ENCODE assay signal across 21 mouse cellular contexts in the genomic region with DNA sequence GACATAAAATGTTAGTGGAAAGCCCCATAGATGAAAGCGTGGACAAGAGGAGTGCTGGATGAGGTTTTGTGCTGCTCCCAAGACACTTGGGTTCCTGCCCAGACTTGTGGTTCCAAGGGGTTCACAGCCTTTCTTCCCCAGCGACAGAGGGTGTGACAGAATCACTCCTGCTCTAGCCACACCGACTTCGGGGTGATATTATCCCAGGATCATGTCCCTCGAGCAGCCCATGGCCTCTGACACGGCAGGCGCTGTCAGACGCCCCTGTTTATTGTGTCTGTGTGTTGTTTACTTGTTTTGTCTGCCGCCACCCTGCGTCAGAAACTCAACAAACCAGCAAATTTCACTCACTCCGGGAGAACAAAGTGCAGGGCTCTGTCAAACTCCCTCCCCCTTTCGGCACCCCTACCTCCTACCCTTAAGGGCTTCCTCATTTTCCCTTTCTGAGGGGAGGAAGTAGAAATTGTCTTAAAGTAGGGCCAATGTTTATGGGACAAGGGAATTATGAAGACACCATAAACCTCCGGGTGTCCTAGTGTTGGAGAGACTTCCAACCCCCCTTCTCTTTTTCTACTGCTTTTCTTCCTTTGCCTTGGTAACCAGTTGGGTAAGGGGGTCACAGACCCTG. TPM values are rescaled to one million over a fixed set of nuclear protein-coding genes. Genes with fewer than 3 reads are reported as not detected.
DNase-seq lines count a peak whose midpoint lies in the region; ATAC-seq and TF ChIP-seq lines count a peak whose summit lies in the region.
"Had no signal": no experiment of that assay in that cellular context is flagged by ENCODE, and none has a peak within 500 bp of the region (broad histone marks: within the 10 kb centered on the region; RNA-seq: fewer than 3 reads in every experiment).

No protein-coding gene starts in this region.

- H3K27me3 ChIP-seq in G1E (ENCODE audit: insufficient read depth, low read length), result no peaks in the 10 kb centered on the region
- H3K27me3 ChIP-seq in intestine, postnatal 0 days (replicated peaks; ENCODE audit: control insufficient read depth, insufficient read depth, low read length), result peaks cover 100% of the 10 kb centered on the region
- H3K27me3 ChIP-seq in neural tube, embryonic 13.5 days, result no peaks in the 10 kb centered on the region

- ATAC-seq in G1E (ENCODE audit: extremely low read depth, insufficient number of reproducible peaks, low FRiP score, poor library complexity, severe bottlenecking), result no peak
- no peak for ATAC-seq in intestine, postnatal 0 days
- no peak for ATAC-seq in neural tube, embryonic 13.5 days (ENCODE audit: low read depth)

- no peaks in the 10 kb centered on the region for H3K9me3 ChIP-seq in G1E (replicated peaks)
- H3K9me3 ChIP-seq in intestine, postnatal 0 days (ENCODE audit: control insufficient read depth), result no peaks in the 10 kb centered on the region
- H3K9me3 ChIP-seq in neural tube, embryonic 13.5 days, result no peaks in the 10 kb centered on the region
- H3K9me3 ChIP-seq: embryonic facial prominence, embryonic 10.5 days; hindbrain, embryonic 15.5 days had no signal

- peaks cover 87% of the 10 kb centered on the region for H3K4me1 ChIP-seq in G1E (ENCODE audit: insufficient read depth, low read depth, low read length)
- H3K4me1 ChIP-seq in intestine, postnatal 0 days (replicated peaks; ENCODE audit: control insufficient read depth, insufficient read depth, low read length), result 0 out of 2 replicates have a peak, but pooled peaks cover 2% of the 10 kb centered on the region
- H3K4me1 ChIP-seq in neural tube, embryonic 13.5 days (replicated peaks), result peaks cover 91% of the 10 kb centered on the region

- no peak overlapping the region; the same call in 1 of the 2 replicates for H3K27ac ChIP-seq in intestine, postnatal 0 days (ENCODE audit: low read depth, low read length)
- peak overlapping the region; percentile 100 for H3K27ac ChIP-seq in neural tube, embryonic 13.5 days (replicated peaks)
- H3K27ac ChIP-seq: embryonic facial prominence, embryonic 10.5 days; hindbrain, embryonic 15.5 days; liver, embryonic 14.5 days had no signal

- DNase-seq in kidney, adult 18-20 months, result peak; percentile 36
- DNase-seq in kidney, adult 9 months, result no peak
- DNase-seq in G1E (ENCODE audit: low spot score), result no peak
- no peak for DNase-seq in layer of hippocampus, postnatal 25 days (ENCODE audit: extremely low spot score in 1 of 2, low spot score in 1 of 2)
- DNase-seq in yolk sac, embryonic 10.5 days (ENCODE audit: low spot score), result no peak
- no peak for DNase-seq in layer of hippocampus, postnatal 10 days (ENCODE audit: low spot score in 2 of 2)
- DNase-seq: cerebellum, adult 9-10 months; lung, postnatal 10 days; right cerebral cortex, adult 18-20 months had no signal

- TF ChIP-seq CTCF in G1E (IDR thresholded peaks at IDR 0.05; ENCODE audit: low read depth, low read length), result no peak
- no peak for TF ChIP-seq CTCF in intestine, postnatal 0 days (IDR thresholded peaks at IDR 0.05; ENCODE audit: low read depth)

- peaks cover 17% of the 10 kb centered on the region for H3K36me3 ChIP-seq in G1E (replicated peaks)
- H3K36me3 ChIP-seq in intestine, postnatal 0 days (ENCODE audit: control insufficient read depth, insufficient read depth), result no peaks in the 10 kb centered on the region
- no peaks in the 10 kb centered on the region for H3K36me3 ChIP-seq in neural tube, embryonic 13.5 days
- H3K36me3 ChIP-seq: embryonic facial prominence, embryonic 10.5 days; hindbrain, embryonic 15.5 days had no signal

- WGBS in intestine, postnatal 0 days, result 9% methylated on average over 13 of the region's 13 CpGs
- WGBS in neural tube, embryonic 13.5 days, result 5% methylated on average over 13 of the region's 13 CpGs

- H3K4me2 ChIP-seq in intestine, postnatal 0 days (replicated peaks; ENCODE audit: low read depth), result peak overlapping the region; percentile 30
- H3K4me2 ChIP-seq in neural tube, embryonic 13.5 days, result peak overlapping the region; percentile 91
- H3K4me2 ChIP-seq: hindbrain, embryonic 15.5 days; midbrain, embryonic 11.5 days had no signal

- no peak overlapping the region for H3K9ac ChIP-seq in intestine, postnatal 0 days (ENCODE audit: low read depth, low read length)
- H3K9ac ChIP-seq in neural tube, embryonic 13.5 days, result peak overlapping the region; percentile 99
- H3K9ac ChIP-seq: hindbrain, embryonic 15.5 days; liver, embryonic 14.5 days had no signal

- H3K4me3 ChIP-seq in G1E (ENCODE audit: low read depth, low read length), result peak overlapping the region; percentile 64; the same call in 1 of the 2 replicates
- no peak overlapping the region for H3K4me3 ChIP-seq in intestine, postnatal 0 days (ENCODE audit: low read depth, low read length)
- peak overlapping the region; percentile 78 for H3K4me3 ChIP-seq in neural tube, embryonic 13.5 days
- H3K4me3 ChIP-seq: embryonic facial prominence, embryonic 10.5 days; hindbrain, embryonic 15.5 days had no signal

RNA-seq across cellular contexts. Expression of gene Hoxc6, which starts 4.9 kb away (rescaled TPM):
- total RNA-seq in G1E (2014; fragmentation: Nextera tagmentation) (16.3 and 37.1 TPM in 2 replicates), G1E (2017) (8.6 and 12.0 TPM in 2 replicates)
- 27.1 and 28.6 TPM in 2 replicates for polyA plus RNA-seq in G1E (2012)
- 3.0 and 3.5 TPM in 2 replicates for polyA plus RNA-seq in intestine, postnatal 0 days (2015; fragmentation: Nextera tagmentation; extraction: Ambion mirVana)
- 46.8 and 51.1 TPM in 2 replicates for polyA plus RNA-seq in neural tube, embryonic 13.5 days (2015; fragmentation: Nextera tagmentation; extraction: Ambion mirVana)
- total RNA-seq in layer of hippocampus, postnatal 25 days (2021), result not detected
- total RNA-seq in layer of hippocampus, postnatal 10 days (2021), result not detected
- total RNA-seq: granulocyte monocyte progenitor cell, adult 5-6 weeks; layer of hippocampus, adult 8-10 months; left cerebral cortex, postnatal 14 days; neutrophil, adult 5-6 weeks had no signal
- polyA plus RNA-seq: embryonic facial prominence, embryonic 10.5 days; heart, postnatal 0 days; midbrain, embryonic 11.5 days; spleen, adult 2 months had no signal

RNA-seq across cellular contexts. Expression of gene Hoxc8, which starts 12.5 kb away (rescaled TPM):
- total RNA-seq in G1E (2014; fragmentation: Nextera tagmentation) (21.1 and 26.6 TPM in 2 replicates), G1E (2017) (2.0 and 2.7 TPM in 2 replicates)
- 10.1 and 12.2 TPM in 2 replicates for polyA plus RNA-seq in G1E (2012)
- 3.5 and 4.6 TPM in 2 replicates for polyA plus RNA-seq in intestine, postnatal 0 days (2015; fragmentation: Nextera tagmentation; extraction: Ambion mirVana)
- polyA plus RNA-seq in neural tube, embryonic 13.5 days (2015; fragmentation: Nextera tagmentation; extraction: Ambion mirVana), result 75.8 and 85.5 TPM in 2 replicates
- total RNA-seq in layer of hippocampus, postnatal 25 days (2021), result not detected
- total RNA-seq in layer of hippocampus, postnatal 10 days (2021), result not detected
- total RNA-seq: granulocyte monocyte progenitor cell, adult 5-6 weeks; layer of hippocampus, adult 8-10 months; left cerebral cortex, postnatal 14 days; neutrophil, adult 5-6 weeks had no signal
- polyA plus RNA-seq: embryonic facial prominence, embryonic 10.5 days; heart, postnatal 0 days; midbrain, embryonic 11.5 days; spleen, adult 2 months had no signal

RNA-seq across cellular contexts. Expression of gene Hoxc4, which starts 15.8 kb away (rescaled TPM):
- 29.3 and 33.9 TPM in 2 replicates for total RNA-seq in G1E (2014; fragmentation: Nextera tagmentation)
- 11.0 and 12.2 TPM in 2 replicates for total RNA-seq in G1E (2017)
- polyA plus RNA-seq in G1E (2012), result 60.1 and 65.8 TPM in 2 replicates
- polyA plus RNA-seq in intestine, postnatal 0 days (2015; fragmentation: Nextera tagmentation; extraction: Ambion mirVana), result 4.8 and 5.2 TPM in 2 replicates
- 40.2 and 49.9 TPM in 2 replicates for polyA plus RNA-seq in neural tube, embryonic 13.5 days (2015; fragmentation: Nextera tagmentation; extraction: Ambion mirVana)
- total RNA-seq in layer of hippocampus, postnatal 25 days (2021), result not detected
- total RNA-seq in layer of hippocampus, postnatal 10 days (2021), result not detected
- total RNA-seq: granulocyte monocyte progenitor cell, adult 5-6 weeks; layer of hippocampus, adult 8-10 months; left cerebral cortex, postnatal 14 days; neutrophil, adult 5-6 weeks had no signal
- polyA plus RNA-seq: heart, postnatal 0 days; midbrain, embryonic 11.5 days had no signal

RNA-seq across cellular contexts. Expression of gene Hoxc9, which starts 26.7 kb away (rescaled TPM):
- total RNA-seq in G1E (2014; fragmentation: Nextera tagmentation), result 5.0 and 7.9 TPM in 2 replicates
- 3.3 and 3.9 TPM in 2 replicates for total RNA-seq in G1E (2017)
- polyA plus RNA-seq in G1E (2012), result 9.8 and 12.0 TPM in 2 replicates
- 0.43 and 0.58 TPM in 2 replicates for polyA plus RNA-seq in intestine, postnatal 0 days (2015; fragmentation: Nextera tagmentation; extraction: Ambion mirVana)
- polyA plus RNA-seq in neural tube, embryonic 13.5 days (2015; fragmentation: Nextera tagmentation; extraction: Ambion mirVana), result 40.9 and 43.4 TPM in 2 replicates
- not detected for total RNA-seq in layer of hippocampus, postnatal 25 days (2021)
- total RNA-seq in layer of hippocampus, postnatal 10 days (2021), result not detected
- total RNA-seq: granulocyte monocyte progenitor cell, adult 5-6 weeks; layer of hippocampus, adult 8-10 months; left cerebral cortex, postnatal 14 days; neutrophil, adult 5-6 weeks had no signal
- polyA plus RNA-seq: embryonic facial prominence, embryonic 10.5 days; heart, postnatal 0 days; midbrain, embryonic 11.5 days; spleen, adult 2 months had no signal

RNA-seq across cellular contexts. Expression of gene Hoxc5, which starts 35.7 kb away (rescaled TPM):
- total RNA-seq in G1E (2014; fragmentation: Nextera tagmentation) (9.9 and 19.8 TPM in 2 replicates), G1E (2017) (7.6 and 9.1 TPM in 2 replicates)
- 11.4 and 12.4 TPM in 2 replicates for polyA plus RNA-seq in G1E (2012)
- polyA plus RNA-seq in intestine, postnatal 0 days (2015; fragmentation: Nextera tagmentation; extraction: Ambion mirVana), result 3.4 and 3.9 TPM in 2 replicates
- polyA plus RNA-seq in neural tube, embryonic 13.5 days (2015; fragmentation: Nextera tagmentation; extraction: Ambion mirVana), result 18.8 and 32.2 TPM in 2 replicates
- not detected for total RNA-seq in layer of hippocampus, postnatal 25 days (2021)
- not detected for total RNA-seq in layer of hippocampus, postnatal 10 days (2021)
- total RNA-seq: granulocyte monocyte progenitor cell, adult 5-6 weeks; layer of hippocampus, adult 8-10 months; left cerebral cortex, postnatal 14 days; neutrophil, adult 5-6 weeks had no signal
- polyA plus RNA-seq: heart, postnatal 0 days; midbrain, embryonic 11.5 days had no signal

Comparison
In these comparisons a context has a peak if more than half of its experiments do, and no peak if none do; other contexts are left out.
1. RNA of gene Hoxc6, which starts 4.9 kb away (total RNA-seq): 8.6 to 37.1 TPM in G1E; not detected in layer of hippocampus, postnatal 25 days and not detected in layer of hippocampus, postnatal 10 days; every median in the first group is over 4 times any median in the second.
2. RNA of gene Hoxc4, which starts 15.8 kb away (total RNA-seq): 11.0 to 33.9 TPM in G1E; not detected in layer of hippocampus, postnatal 25 days and not detected in layer of hippocampus, postnatal 10 days; every median in the first group is over 10 times any median in the second.